Mouse (Mus musculus) stomach, postnatal 0 days (tissue): ENCODE results near the gene Pdss2.

ENCODE experiments used
- CTCF ChIP-seq: IDR thresholded peaks from 2 replicates; pipeline ENCODE4 v1.5.1; 2016; ENCODE audit warnings: antibody characterized with exemption, low read depth, mild to moderate bottlenecking, moderate library complexity
- EP300 ChIP-seq: optimal IDR thresholded peaks from 2 replicates; pipeline ENCODE3; 2016; ENCODE audit warnings: antibody characterized with exemption

DNA sequence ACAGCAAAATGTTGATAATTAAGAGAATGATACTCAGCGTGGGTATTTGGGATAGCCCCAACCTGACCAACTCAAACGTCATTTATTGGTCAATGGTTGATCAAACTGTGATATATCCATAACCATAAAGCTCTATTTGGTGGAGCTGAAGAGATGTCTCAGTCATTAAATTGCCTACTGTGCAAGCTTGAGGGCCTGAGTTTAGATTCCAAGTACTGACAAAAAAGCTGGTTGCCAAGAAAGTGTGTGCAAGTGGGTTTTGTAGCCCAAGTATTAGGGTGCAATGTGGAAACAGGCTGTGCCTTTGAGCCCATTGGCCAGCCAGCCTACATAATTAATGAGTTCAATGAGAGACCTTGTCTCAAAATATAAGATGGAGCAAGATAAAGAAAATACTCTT, 2.1 kb downstream of the Pdss2 start:
- no peak for TF ChIP-seq CTCF
- TF ChIP-seq EP300 = no peak
